Mouse (Mus musculus): ENCODE measurements around the gene Cmya5.
"Not testable (repeated sequence)": the region's sequence is repeated elsewhere in the genome, so short reads cannot be mapped to it uniquely, and the experiment has no call there.

Gene Cmya5

DNA sequence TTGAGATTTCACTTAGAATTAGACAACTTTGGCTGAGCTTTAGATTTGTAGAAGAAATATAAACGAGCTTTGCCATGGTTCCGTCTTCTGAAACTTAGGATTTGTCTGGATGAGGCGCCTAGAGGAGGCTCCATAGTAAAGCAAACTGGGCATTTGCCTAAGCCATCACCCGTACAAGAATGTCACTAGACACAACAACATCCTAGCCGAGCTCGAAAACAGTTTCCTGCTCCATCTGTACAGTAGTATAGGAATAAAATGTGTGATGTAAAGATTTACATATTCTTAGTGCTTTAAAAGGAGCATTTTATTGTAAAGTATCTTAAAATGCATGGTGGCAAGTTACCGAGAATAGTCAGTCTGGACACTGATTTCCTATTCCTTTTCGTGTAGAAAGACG is 22.2 kb downstream of the Cmya5 start:
- no peak for DNase-seq (ENCODE audit: low spot score in 2 of 2)

DNA sequence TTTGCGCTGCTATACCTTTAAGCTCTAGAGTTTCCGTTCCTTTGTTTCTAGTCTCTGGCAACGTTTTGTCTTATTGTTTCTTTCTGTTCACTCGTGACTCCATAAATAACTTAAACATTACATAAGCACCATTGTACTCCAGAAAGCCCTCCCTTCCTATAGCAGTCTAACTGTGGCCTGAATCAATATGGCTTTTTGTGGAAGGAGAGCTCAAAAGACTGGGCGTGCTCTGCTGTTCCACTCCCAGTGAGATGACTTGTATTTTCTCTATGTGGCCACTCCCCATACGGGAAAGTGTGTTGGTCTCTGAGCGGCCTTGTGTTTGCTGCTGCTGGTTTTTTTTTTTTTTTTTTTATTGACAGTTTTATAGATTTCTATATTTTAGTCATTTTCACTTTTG is 27.3 kb downstream of the Cmya5 start:
- no peak for DNase-seq (ENCODE audit: low spot score in 2 of 2)

- no peak for DNase-seq (ENCODE audit: low spot score in 2 of 2)
Measured at GRCm38 (mm10) chr13:93102340-93103090, 42.0 kb downstream of the Cmya5 start.

DNA sequence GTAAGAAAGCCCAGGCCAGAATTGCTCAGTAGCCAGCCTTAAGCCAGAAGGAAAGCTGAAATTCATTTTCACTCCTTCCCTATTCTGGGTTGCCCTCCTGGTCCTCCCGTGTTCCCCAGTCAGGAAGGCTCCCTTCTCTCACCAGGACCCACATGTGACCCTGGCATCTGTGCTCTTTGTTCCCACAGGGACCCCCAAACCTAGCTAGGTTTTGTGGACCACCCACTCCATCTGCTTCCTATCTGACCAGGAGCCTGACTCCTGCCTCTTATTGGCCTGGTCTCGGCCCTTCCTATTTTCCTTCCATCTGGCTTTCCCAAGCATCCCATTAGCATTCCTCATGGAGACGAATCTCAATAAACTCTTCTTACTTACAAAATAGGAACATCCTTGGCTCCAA is 45.9 kb downstream of the Cmya5 start:
- no peak for DNase-seq (ENCODE audit: low spot score in 2 of 2)

DNA sequence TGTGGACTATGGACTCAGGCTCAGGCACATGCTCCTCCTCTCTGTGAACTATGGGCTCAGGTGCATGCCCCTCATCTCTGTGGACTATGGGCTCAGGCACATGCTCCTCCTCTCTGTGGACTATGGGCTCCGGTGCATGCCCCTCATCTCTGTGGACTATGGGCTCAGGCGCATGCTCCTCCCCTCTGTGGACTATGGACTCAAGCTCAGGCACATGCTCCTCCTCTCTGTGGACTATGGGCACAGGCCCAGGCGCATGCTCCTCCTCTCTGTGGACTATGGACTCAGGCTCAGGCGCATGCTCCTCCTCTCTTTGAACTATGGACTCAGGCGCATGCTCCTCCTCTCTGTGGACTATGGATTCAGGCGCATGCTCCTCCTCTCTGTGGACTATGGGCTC is 47.9 kb downstream of the Cmya5 start:
- no peak for DNase-seq (ENCODE audit: low spot score in 2 of 2)

DNA sequence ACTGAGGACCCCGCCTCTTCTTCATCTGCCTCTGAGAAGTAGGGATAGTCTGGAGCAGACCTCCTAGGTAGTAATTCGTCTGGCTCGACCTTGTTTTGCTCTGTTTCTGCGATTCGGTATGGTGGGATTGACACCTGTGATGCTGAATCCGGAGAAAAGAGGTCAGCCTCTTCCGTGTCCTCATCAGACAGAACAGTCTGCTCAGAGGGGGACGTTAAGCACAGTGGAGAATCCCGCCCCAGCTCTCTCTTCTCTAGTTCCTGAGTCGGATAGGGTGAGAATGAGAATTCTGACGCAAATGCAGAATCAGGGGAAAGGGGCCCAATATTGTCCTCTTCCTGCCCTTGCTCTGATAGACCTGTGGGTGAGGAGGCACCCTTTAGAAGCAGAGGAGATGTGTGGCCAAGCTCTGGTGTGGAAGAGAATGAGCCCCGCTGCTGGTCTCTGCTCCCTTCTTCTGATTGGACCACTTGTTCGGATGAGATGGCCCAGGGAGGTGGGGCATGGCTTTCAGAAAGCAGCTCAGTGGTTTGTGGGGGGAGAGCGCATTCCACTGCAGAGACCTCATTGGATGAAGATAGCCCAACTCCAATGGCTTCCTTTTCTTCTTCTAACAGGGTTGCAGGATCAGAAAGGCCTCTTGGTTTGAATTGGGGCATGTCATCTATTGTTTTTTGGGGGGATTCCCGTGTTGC is 49.3 kb downstream of the Cmya5 start:
- no peak for DNase-seq (ENCODE audit: low spot score in 2 of 2)

- DNase-seq (ENCODE audit: low spot score in 2 of 2): no peak
Measured at GRCm38 (mm10) chr13:93094204-93094935, 50.2 kb downstream of the Cmya5 start.

- no peak for DNase-seq (ENCODE audit: low spot score in 2 of 2)
Measured at GRCm38 (mm10) chr13:93093697-93094096, 50.8 kb downstream of the Cmya5 start.

DNA sequence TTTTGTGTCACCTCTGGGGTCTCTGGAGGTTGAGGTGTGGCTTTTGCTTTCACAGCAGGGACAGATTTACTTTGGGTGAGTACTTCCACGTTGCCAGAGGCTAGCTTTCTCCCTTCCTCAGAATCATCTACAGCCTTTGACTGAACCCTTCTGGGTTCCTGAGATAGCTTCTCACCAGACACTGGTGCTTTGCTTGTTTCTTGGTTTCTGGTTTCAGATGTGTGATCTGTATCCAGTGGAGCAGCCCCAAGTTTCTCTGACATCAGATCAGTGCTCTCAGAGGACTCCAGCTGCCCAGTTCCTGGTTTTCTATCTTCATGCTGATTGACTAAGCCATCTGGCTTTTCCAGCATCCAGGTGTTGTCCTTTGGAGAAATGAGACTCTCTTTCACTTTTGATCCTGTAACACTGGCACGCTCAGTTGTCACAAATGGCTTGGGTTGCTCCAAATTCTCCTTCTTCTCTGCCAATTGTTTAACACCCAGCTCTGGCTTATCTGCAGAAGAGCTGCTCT is 51.6 kb downstream of the Cmya5 start:
- no peak for DNase-seq (ENCODE audit: low spot score in 2 of 2)

GRCm38 (mm10) chr13:93091866-93092455 is 52.6 kb downstream of the Cmya5 start:
- no peak for DNase-seq (ENCODE audit: low spot score in 2 of 2)

- no peak for DNase-seq (ENCODE audit: low spot score in 2 of 2)
Measured at GRCm38 (mm10) chr13:93091176-93091575, 53.3 kb downstream of the Cmya5 start.

DNA sequence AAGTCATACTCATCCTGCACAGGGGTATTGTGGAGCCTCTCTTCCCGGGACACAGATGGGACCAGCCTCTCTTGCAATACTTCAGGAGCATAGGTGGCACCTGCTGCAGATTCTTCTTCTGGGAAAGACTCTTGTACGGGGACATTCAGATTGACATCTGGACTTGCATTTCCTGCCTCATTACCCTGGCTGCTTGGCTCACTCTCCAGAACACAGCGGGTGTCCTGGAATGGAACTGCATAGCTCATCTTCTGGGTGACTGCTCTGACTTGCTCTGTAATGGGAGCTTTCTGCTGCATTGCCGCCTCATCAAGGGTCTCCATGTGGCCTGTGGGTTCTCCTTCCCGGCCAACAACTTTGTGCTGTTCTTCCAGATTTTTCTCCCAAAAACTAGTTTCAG is 55.0 kb downstream of the Cmya5 start:
- DNase-seq (ENCODE audit: low spot score in 2 of 2): no peak

DNA sequence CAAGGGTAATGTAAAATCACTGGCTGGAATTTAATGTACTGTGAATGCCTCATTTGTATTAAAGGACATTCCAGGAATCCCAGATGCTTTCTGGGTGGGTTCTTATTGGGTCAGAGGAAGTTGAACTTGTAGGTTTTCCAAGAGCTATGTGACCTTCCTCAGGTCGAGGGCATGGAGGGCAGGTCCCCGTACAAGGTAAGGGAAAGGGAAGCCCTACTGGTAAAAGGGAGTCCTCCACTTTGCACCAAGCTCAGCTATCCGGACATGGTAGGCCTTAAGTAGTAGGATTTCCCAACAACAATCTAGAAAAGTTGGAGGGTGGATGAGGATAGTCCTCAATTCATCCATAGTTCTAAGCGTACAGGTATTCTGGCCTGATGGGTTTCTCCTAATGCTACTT is 58.8 kb downstream of the Cmya5 start:
- DNase-seq (ENCODE audit: low spot score in 2 of 2): no peak

GRCm38 (mm10) chr13:93082324-93082723 is 62.2 kb downstream of the Cmya5 start:
- DNase-seq (ENCODE audit: low spot score in 2 of 2): not testable (repeated sequence)

GRCm38 (mm10) chr13:93080859-93081258 is 63.7 kb downstream of the Cmya5 start:
- no peak for DNase-seq (ENCODE audit: low spot score in 2 of 2)

DNA sequence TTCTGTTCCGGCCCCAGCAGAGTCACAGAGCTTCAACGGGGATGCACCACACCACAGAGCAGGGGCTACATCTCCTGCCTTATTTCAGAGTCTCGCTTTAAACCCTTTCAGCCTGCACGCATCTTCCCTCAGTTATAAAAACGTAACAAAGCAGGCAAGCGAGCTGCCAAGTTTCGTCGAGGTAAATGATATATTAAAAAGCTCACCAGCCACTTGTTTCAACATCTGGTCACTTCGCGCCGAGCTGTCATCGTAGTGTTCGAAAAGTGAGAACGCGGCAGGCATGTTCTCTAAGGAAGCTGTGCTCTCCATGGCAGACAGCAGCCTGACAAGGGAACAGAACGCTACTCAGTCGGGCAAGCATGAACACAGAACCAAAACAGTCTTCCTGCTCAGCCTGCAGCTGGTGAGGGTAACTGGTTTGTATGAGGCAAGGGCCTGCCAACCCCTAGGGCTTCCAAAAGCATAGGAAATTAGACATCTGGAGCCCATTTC is 70.3 kb downstream of the Cmya5 start:
- no peak for DNase-seq (ENCODE audit: low spot score in 2 of 2)

- no peak for DNase-seq (ENCODE audit: low spot score in 2 of 2)
Measured at GRCm38 (mm10) chr13:93073595-93073994, 70.9 kb downstream of the Cmya5 start.

GRCm38 (mm10) chr13:93072871-93073411 is 71.6 kb downstream of the Cmya5 start:
- no peak for DNase-seq (ENCODE audit: low spot score in 2 of 2)

- no peak for DNase-seq (ENCODE audit: low spot score in 2 of 2)
Measured at GRCm38 (mm10) chr13:93070406-93070805, 74.1 kb downstream of the Cmya5 start.

GRCm38 (mm10) chr13:93069481-93069880 is 75.0 kb downstream of the Cmya5 start:
- DNase-seq (ENCODE audit: low spot score in 2 of 2): no peak

DNA sequence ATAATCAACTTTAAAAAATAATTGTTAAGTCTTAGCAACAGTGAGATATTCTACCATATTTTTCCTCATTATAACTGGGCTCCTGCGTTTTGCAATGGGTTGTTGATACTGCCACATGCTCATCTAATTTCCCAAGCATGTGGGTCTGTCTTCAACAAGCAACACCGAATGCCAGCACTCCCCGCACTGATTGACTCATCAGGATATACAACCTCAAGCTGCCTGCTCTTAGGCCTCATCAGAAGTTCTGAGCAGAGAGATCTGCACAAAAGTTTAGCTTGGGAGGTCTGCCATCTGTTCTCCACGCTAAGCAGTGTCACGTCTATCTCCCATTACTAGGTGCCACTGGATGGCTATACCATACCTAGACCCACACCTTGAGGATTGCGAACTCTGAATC is 76.2 kb downstream of the Cmya5 start:
- no peak for DNase-seq (ENCODE audit: low spot score in 2 of 2)
